Mouse (Mus musculus) Patski (cell line): ENCODE data around the gene Smarcd3. TPM values are rescaled to one million over a fixed set of nuclear protein-coding genes. Genes with fewer than 3 reads are reported as not detected.

ENCODE experiments used
- ATAC-seq: fragments of 100-300 bp; one replicate; pipeline ENCODE4 v1.8.0; 2021
- CTCF ChIA-PET: fragments of 350-600 bp; sonication (Branson Sonifier 250); formaldehyde crosslinking; loops from one replicate; lab custom pipeline; 2022; ENCODE audit warnings: inconsistent platforms; lab: Charles Lee
- POLR2A ChIA-PET: fragments of 350-600 bp; sonication (Branson Sonifier 250); formaldehyde crosslinking; loops from one replicate; lab custom pipeline; 2022; ENCODE audit warnings: antibody characterized with exemption, inconsistent platforms; lab: Charles Lee
- DNase-seq: peaks from one replicate; pipeline ENCODE4 v3.0.0-alpha.2; 2011; ENCODE audit warnings: low read depth, low spot score
- H3K27me3 ChIP-seq: fragments of 371-371 bp; one replicate; pipeline ENCODE4 v1.5.1; 2021
- CTCF ChIP-seq: fragments of 100-300 bp; IDR thresholded peaks from one replicate; pipeline ENCODE4 v1.5.1; 2021
- in situ Hi-C: fragments of 300-500 bp; cut with MboI; formaldehyde crosslinking; loops from 3 replicates; pipeline ENCODE4 v1.11.1; 2018; ENCODE audit warnings: low pct_unique_long_range_greater_than_20kb, mixed read lengths
- polyA plus RNA-seq: library from polyadenylated mRNA; unstranded; gene quantifications from one replicate; pipeline ENCODE4 v1.2.3, GENCODE M21; 2021

Gene Smarcd3
- polyA plus RNA-seq, 1 experiment from 2014 or later = 64.3 TPM

DNA sequence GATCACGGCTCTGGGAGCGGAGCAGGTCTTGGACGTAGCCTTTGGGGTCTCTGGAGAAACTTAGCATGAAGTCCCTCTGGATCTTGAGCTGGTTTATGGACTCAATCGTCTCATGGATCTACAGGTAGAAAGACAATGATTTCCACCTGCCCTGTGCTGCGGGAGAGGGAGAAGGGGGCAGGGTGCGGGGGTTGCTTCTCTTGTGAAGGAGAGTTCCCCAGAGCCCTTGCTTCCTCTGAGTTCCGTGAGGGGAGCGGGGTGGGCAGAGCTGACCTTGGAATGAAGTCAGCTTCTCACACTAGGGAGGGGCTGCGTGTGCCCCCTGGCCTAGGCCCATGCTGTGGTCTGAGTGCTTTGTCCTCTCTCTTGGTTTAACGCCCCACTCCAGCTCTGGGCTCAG is 31.0 kb downstream of the Smarcd3 start:
- H3K27me3 ChIP-seq = no peaks in the 10 kb centered on the region
- in situ Hi-C loops = no loop called here
- ATAC-seq = no peak
- no peak for DNase-seq
- ChIA-PET POLR2A (interaction anchor here (0.8 kb wide), 1 partner anchor 316 kb away, joined by 4 read pairs; no protein-coding TSS in a partner anchor), CTCF (interaction anchor here (0.9 to 5.6 kb wide), 3 partner anchors 7 to 82 kb away, joined by 3 to 49 read pairs (median 4); partner anchors contain the start of gene Chpf2)
- TF ChIP-seq CTCF = no peak

DNA sequence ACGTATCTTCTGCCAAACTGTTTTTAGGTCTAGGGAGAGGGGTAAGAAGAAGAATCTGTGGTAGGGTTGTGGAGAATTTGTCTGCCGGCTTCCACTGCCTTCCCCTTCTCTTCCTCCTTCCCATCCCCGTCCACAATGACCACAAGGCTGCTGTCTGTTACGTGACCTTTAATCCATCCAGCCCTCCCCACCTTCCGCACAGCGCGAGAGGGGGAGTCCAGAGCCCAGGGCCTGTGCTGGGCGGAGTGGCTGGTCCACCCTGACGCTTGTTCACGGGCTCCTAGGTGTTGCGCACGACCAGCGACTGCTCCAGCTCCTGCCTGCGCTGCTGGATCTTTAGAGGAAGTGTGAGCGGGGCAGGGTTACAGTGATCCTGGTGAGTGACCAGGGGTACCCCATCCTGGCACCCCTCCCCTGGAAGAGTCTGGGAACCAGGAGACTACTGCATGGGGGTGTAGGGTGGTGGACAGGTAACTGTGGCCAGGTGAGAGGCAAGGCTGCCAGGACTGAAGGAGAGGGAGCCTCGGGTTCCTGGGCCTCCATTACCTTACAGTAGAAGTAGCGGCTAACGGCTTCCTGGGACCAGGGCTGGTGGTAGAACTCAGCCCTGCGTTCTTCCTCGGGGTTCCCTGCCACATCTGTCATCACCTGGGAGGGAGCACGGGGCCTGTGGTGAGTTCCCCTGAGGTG is 31.6 kb downstream of the Smarcd3 start:
- no peak for TF ChIP-seq CTCF
- ChIA-PET CTCF (no interaction called here), POLR2A (interaction anchor here (0.8 kb wide), 1 partner anchor 316 kb away, joined by 4 read pairs; no protein-coding TSS in a partner anchor)
- DNase-seq (no peak), ATAC-seq (no peak)
- H3K27me3 ChIP-seq = no peaks in the 10 kb centered on the region
- in situ Hi-C loops = no loop called here

DNA sequence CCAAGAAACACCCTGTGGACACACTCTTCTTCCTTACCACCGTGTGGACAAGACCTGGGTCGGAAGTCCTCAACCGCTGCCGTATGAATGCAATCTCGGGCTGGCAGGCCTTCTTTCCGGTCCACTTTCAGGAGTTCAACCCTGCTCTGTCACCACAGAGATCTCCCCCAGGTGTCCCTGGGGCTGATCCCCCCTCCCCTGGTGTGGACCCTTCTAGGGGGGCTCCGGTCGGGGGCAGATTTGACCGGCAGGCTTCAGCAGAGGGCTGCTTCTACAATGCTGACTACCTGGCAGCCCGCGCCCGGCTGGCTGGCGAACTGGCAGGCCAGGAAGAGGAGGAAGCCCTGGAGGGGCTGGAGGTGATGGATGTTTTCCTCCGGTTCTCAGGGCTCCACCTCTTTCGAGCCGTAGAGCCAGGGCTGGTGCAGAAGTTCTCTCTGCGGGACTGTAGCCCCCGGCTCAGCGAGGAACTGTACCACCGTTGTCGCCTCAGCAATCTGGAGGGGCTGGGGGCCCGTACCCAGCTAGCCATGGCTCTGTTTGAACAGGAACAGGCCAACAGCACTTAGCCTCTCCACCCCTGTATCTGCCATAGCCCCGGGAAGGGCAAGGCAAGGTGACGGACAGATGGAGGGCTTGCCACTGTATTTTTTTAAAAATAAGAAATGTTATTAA is 32.3 kb downstream of the Smarcd3 start:
- ATAC-seq (no peak), DNase-seq (no peak)
- CTCF ChIA-PET = no interaction called here
- no peaks in the 10 kb centered on the region for H3K27me3 ChIP-seq
- in situ Hi-C loops = no loop called here
- POLR2A ChIA-PET = interaction anchor here (0.9 to 1.6 kb wide), 2 partner anchors 9 to 61 kb away, joined by 3 to 4 read pairs; no protein-coding TSS in a partner anchor
- TF ChIP-seq CTCF = no peak

DNA sequence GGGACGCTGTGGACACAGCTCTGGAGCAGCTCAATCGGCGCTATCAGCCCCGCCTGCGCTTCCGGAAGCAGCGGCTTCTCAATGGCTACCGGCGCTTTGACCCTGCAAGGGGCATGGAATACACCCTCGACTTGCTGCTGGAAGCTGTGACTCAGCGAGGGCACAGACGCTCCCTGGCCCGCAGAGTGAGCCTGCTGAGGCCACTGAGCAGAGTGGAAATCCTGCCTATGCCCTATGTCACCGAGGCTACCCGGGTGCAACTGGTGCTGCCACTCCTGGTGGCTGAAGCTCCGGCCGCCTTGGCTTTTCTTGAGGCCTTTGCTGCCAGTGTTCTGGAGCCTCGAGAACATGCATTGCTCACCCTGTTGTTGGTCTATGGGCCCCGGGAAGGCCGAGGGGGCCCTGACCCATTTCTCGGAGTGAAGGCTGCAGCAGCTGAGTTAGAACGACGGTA is 32.9 kb downstream of the Smarcd3 start:
- ChIA-PET CTCF (no interaction called here), POLR2A (interaction anchor here (0.9 to 1.6 kb wide), 3 partner anchors 10 to 61 kb away, joined by 3 to 4 read pairs (median 3); no protein-coding TSS in a partner anchor)
- no peaks in the 10 kb centered on the region for H3K27me3 ChIP-seq
- TF ChIP-seq CTCF = no peak
- in situ Hi-C loops = no loop called here
- ATAC-seq = peak; percentile 72
- no peak for DNase-seq

DNA sequence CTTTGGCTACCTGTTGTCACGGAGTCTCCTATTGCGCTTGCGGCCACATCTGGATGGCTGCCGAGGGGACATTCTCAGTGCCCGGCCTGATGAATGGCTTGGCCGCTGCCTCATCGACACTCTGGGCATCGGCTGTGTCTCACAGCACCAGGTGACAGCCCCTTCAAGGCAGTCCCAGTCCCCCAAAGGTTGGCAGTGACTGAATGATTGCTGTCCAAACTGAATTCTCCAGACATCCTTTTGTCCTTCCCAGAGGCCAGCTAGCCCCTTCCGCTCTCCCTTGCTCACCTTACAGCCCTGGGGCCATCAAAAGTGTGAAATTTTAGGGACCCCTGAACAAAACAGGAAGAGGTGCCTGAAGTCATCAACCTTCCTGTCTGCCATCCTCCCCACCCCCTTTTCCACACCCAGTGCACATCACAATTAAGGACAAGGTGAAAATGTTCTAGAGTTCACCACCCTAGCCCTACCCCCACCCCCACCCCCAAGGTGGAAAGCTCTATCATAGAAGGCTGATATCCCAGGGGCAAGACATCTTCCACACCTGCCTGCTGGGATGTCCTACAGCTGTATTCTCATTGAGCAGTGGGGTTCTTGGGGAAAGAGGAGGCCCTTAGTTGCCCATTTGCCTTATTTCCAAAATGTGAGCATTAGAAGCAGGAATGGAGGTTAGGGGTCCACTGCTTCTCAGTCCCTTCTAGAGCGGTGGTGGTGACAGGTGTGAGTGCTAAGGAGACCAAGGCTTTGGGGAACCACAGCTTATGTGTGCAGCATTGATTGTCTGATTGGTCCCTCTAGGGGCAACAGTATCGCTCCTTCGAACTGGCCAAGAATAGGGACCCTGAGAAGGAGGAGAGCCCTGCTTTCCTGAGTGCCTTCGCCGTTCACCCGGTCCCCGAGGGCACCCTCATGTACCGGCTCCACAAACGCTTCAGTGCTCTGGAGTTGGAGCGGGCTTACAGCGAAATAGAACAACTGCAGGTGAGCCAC is 34.4 kb downstream of the Smarcd3 start:
- TF ChIP-seq CTCF = no peak
- CTCF ChIA-PET = interaction anchor here (7.2 kb wide), 1 partner anchor 6 kb away, joined by 49 read pairs; no protein-coding TSS in a partner anchor
- DNase-seq (no peak), ATAC-seq (no peak)
- in situ Hi-C loops = no loop called here
- POLR2A ChIA-PET = interaction anchor here (0.6 to 1.6 kb wide), 3 partner anchors 12 to 98 kb away, joined by 3 to 4 read pairs (median 3); no protein-coding TSS in a partner anchor
- H3K27me3 ChIP-seq = no peaks in the 10 kb centered on the region

DNA sequence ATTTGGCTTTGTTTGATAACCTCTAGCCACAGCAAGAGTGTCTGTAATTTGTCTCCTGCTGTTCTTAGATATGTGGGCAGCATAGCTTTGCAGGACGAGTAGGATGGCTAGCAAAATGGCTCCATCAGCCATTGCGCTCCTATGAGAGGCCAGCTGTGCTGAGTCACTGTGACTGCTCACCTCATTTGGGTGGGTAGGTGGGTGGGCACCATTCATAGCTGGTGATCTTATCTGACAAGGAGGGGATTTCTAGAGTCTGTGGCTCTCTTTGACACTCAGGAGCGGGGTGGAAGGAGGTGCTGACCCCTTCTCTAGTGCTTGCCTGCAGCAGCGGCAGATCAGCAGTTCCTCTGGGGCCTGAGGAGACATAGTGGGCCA is 37.0 kb downstream of the Smarcd3 start:
- DNase-seq (no peak), ATAC-seq (peak; percentile 4)
- no peak for TF ChIP-seq CTCF
- ChIA-PET POLR2A (interaction anchor here (1.0 to 1.5 kb wide), 4 partner anchors 10 to 162 kb away, joined by 3 to 5 read pairs (median 4); partner anchors contain the start of gene Abcf2), CTCF (interaction anchor here (7.2 kb wide), 1 partner anchor 9 kb away, joined by 49 read pairs; no protein-coding TSS in a partner anchor)
- in situ Hi-C loops = no loop called here
- H3K27me3 ChIP-seq = no peaks in the 10 kb centered on the region

DNA sequence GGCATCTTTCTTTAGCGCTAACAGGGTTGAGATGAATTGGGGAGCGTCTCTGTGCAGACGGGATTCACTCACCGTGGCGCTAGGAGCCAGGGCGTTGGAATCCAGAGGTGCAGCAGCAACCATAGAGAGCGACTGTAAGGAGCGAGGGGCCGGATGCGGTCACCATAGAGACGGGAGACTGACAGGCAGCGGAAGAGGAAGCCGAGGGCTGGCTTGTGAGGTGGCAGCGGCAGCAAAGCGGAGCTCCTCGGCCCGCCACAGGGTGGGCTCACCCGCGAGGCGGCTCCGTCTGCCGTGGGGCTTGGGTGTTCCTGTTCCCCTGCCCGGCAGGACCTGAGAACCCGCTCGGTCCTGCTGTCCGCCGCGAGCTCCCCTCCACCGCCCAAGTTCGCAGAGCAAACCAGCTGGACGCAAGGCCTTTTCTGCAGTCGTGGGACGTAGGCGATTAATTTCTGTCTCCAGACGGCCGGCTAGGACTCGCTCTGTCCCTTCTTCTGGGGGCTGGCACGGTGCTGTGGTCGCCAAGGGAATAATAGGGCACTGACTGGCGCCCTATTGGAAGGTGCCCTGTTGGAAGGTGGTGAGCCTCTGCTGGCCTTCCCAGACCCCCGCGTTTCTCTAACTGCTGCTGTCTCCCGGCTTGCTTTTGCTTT is 37.5 kb downstream of the Smarcd3 start, which contains the start of gene Chpf2:
TSS of gene Chpf2 (plus strand) at position 195 of the 653 bp plus-strand sequence.
- in situ Hi-C loops = no loop called here
- ChIA-PET CTCF (interaction anchor here (7.2 kb wide), 1 partner anchor 9 kb away, joined by 49 read pairs; no protein-coding TSS in a partner anchor), POLR2A (interaction anchor here (0.7 to 1.5 kb wide), 6 partner anchors 10 to 161 kb away, joined by 3 to 5 read pairs (median 4); partner anchors contain the start of gene Abcf2)
- no peak for TF ChIP-seq CTCF
- no peaks in the 10 kb centered on the region for H3K27me3 ChIP-seq
- ATAC-seq (peak; percentile 67), DNase-seq (no peak)

DNA sequence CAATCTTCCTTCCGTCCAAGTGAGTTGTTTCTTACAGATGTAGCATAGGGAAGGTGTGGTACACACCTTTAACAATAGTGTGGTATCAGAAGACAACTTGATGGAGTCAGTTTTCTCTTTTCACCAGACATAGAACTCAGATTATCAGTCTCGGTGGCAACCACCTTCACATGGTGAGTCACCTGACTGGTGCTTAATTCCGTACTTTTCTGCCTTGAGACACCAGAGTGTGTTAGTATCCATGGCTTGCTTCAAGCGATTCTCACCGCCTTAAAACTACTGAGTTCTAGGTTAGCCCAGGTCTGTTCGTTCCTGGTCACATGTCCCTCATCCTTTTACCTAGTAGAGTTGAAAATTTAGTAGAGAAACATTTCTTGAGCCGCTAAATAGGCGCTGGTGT is 38.1 kb downstream of the Smarcd3 start:
- ATAC-seq (no peak), DNase-seq (no peak)
- ChIA-PET POLR2A (interaction anchor here (0.7 to 1.5 kb wide), 5 partner anchors 9 to 17 kb away, joined by 4 to 5 read pairs (median 4); partner anchors contain the start of gene Abcf2), CTCF (interaction anchor here (7.2 kb wide), 1 partner anchor 10 kb away, joined by 49 read pairs; no protein-coding TSS in a partner anchor)
- no peaks in the 10 kb centered on the region for H3K27me3 ChIP-seq
- in situ Hi-C loops = no loop called here
- no peak for TF ChIP-seq CTCF
